Mouse (Mus musculus) heart, adult 11 months (tissue): Measurements from ENCODE around the gene Tmem258.

Source experiments
- DNase-seq: peaks from one replicate; pipeline ENCODE4 v3.0.0; 2022

Gene Tmem258

GRCm38 (mm10) chr19:10224637-10225453 is 21.0 kb downstream of the Tmem258 start:
- no peak for DNase-seq

GRCm38 (mm10) chr19:10225767-10226166 is 22.0 kb downstream of the Tmem258 start:
- no peak for DNase-seq

GRCm38 (mm10) chr19:10231016-10231415 is 27.2 kb downstream of the Tmem258 start:
- DNase-seq = no peak

- no peak for DNase-seq
Observed at GRCm38 (mm10) chr19:10231871-10232270, 28.1 kb downstream of the Tmem258 start.

GRCm38 (mm10) chr19:10232327-10233017 is 28.7 kb downstream of the Tmem258 start:
- DNase-seq = no peak

- no peak for DNase-seq
Observed at GRCm38 (mm10) chr19:10235784-10236565, 32.2 kb downstream of the Tmem258 start.

- DNase-seq = no peak
Observed at GRCm38 (mm10) chr19:10238477-10238876, 34.7 kb downstream of the Tmem258 start.

- DNase-seq = no peak
Observed at GRCm38 (mm10) chr19:10239419-10239818, 35.6 kb downstream of the Tmem258 start.

- no peak for DNase-seq
Observed at GRCm38 (mm10) chr19:10239975-10240653, 36.3 kb downstream of the Tmem258 start.

GRCm38 (mm10) chr19:10240654-10241305 is 37.0 kb downstream of the Tmem258 start, which contains the start of gene Myrf:
TSS of gene Myrf (minus strand) at chr19:10240748.
- peak; percentile 97 for DNase-seq

- DNase-seq = no peak
Observed at GRCm38 (mm10) chr19:10242916-10243315, 39.1 kb downstream of the Tmem258 start.

- no peak for DNase-seq
Observed at GRCm38 (mm10) chr19:10244183-10244582, 40.4 kb downstream of the Tmem258 start.

- DNase-seq = no peak
Observed at GRCm38 (mm10) chr19:10247165-10247564, 43.4 kb downstream of the Tmem258 start.

- DNase-seq = no peak
Observed at GRCm38 (mm10) chr19:10248128-10248527, 44.3 kb downstream of the Tmem258 start.
